In genomic region chr8:99415966-99416781, GRCm38 (mm10) we compare ENCODE assay signal across 10 mouse cellular contexts. TPM values are rescaled to one million over a fixed set of nuclear protein-coding genes. Genes with fewer than 3 reads are reported as not detected.
DNase-seq lines count a peak whose midpoint lies in the region; ATAC-seq and TF ChIP-seq lines count a peak whose summit lies in the region.
"Had no signal": no experiment of that assay in that cellular context is flagged by ENCODE, and none has a peak within 500 bp of the region (broad histone marks: within the 10 kb centered on the region; RNA-seq: fewer than 3 reads in every experiment).

Gene Cdh8, minus strand, starts transcription at chr8:99416471.

- peak within 1 kb of the TSS; percentile 13 for H3K4me3 ChIP-seq in gastrocnemius, adult 2 months
- H3K4me3 ChIP-seq in stomach, embryonic 14.5 days (ENCODE audit: low read depth, low read length): peak within 1 kb of the TSS; percentile 41

- TF ChIP-seq CTCF in gastrocnemius, adult 2 months (IDR thresholded peaks at IDR 0.05): no peak

- H3K4me2 ChIP-seq in stomach, embryonic 14.5 days (replicated peaks; ENCODE audit: low read depth, low read length): peak within 1 kb of the TSS; percentile 88

- no peaks in the 10 kb centered on the region for H3K36me3 ChIP-seq in stomach, embryonic 14.5 days (ENCODE audit: control insufficient read depth, insufficient read depth, low read length)

- no peak for DNase-seq in gastrocnemius, adult 2 months
- DNase-seq in gastrocnemius, adult 18-20 months (ENCODE audit: low spot score): no peak
- peak; percentile 93 for DNase-seq in cerebellum, adult 9-11 months
- peak; percentile 71 to 83 for DNase-seq in frontal cortex, adult 2 months (ENCODE audit: extremely low spot score in 1 of 2, low spot score in 1 of 2)
- DNase-seq in kidney, postnatal 4 days: peak; percentile 9 to 28
- DNase-seq in lung, postnatal 14 days: peak; percentile 9

- peaks cover 9% of the 10 kb centered on the region; the same call in 1 of the 2 replicates for H3K4me1 ChIP-seq in stomach, embryonic 14.5 days (ENCODE audit: control insufficient read depth, insufficient read depth, low read length)

- no peak within 1 kb of the TSS for H3K27ac ChIP-seq in gastrocnemius, adult 2 months
- H3K27ac ChIP-seq in stomach, embryonic 14.5 days (ENCODE audit: low read length): no peak within 1 kb of the TSS

- intact Hi-C loops in gastrocnemius, adult 2 months (cut with DNase I): no loop called here

- ATAC-seq in stomach, embryonic 14.5 days (ENCODE audit: insufficient number of reproducible peaks, insufficient read depth, low FRiP score, low read depth): peak; percentile 84
- ATAC-seq in CD4-positive, CD25-positive, alpha-beta regulatory T cell, adult 4 months: no peak

- WGBS in stomach, embryonic 14.5 days: under 1% methylated on average over 58 of the region's 58 CpGs

- H3K9ac ChIP-seq in stomach, embryonic 14.5 days (replicated peaks; ENCODE audit: low read depth, low read length): no peak within 1 kb of the TSS

- H3K9me3 ChIP-seq in stomach, embryonic 14.5 days (ENCODE audit: control insufficient read depth, low read depth, low read length): no peaks in the 10 kb centered on the region

- peaks cover 21% of the 10 kb centered on the region; the same call in 1 of the 2 replicates for H3K27me3 ChIP-seq in stomach, embryonic 14.5 days (ENCODE audit: control insufficient read depth, insufficient read depth, low read length)

RNA-seq across cellular contexts. Expression of gene Cdh8, which starts in this region (rescaled TPM):
- not detected for total RNA-seq in gastrocnemius, adult 2 months (2021)
- not detected for total RNA-seq in gastrocnemius, adult 18-20 months (2021)
- polyA plus RNA-seq in frontal cortex, adult 2 months (2012; rRNA removed): 10.4 and 13.2 TPM in 2 replicates
- 3.5 and 3.6 TPM in 2 replicates for polyA plus RNA-seq in stomach, embryonic 14.5 days (2014; fragmentation: Nextera tagmentation; extraction: Ambion mirVana)
- polyA plus RNA-seq in CD4-positive, CD25-positive, alpha-beta regulatory T cell, adult 4 months (2017; shearing (Covaris generic)): not detected
- polyA plus RNA-seq: C2C12; gonadal fat pad, adult 2 months had no signal

Comparison
In these comparisons a context has a peak if more than half of its experiments do, and no peak if none do; other contexts are left out.
1. DNase-seq: peak in cerebellum, adult 9-11 months (single experiment), frontal cortex, adult 2 months (2 of 2), kidney, postnatal 4 days (2 of 2) and lung, postnatal 14 days (single experiment); none in gastrocnemius, adult 2 months (single experiment) and gastrocnemius, adult 18-20 months (single experiment).